In genomic region chr2:29826318-29826925, GRCm38 (mm10) we compare ENCODE assay signal across 8 mouse cellular contexts. TPM values are rescaled to one million over a fixed set of nuclear protein-coding genes. Genes with fewer than 3 reads are reported as not detected.
A peak's percentile ranks its signal among the peaks of the same experiment; 100 is the strongest.
DNase-seq lines count a peak whose midpoint lies in the region; ATAC-seq and TF ChIP-seq lines count a peak whose summit lies in the region.

No protein-coding gene starts in this region.

- no peaks in the 10 kb centered on the region for H3K9me3 ChIP-seq in lung, embryonic 15.5 days
- H3K9me3 ChIP-seq in embryonic facial prominence, embryonic 15.5 days (replicated peaks): no peaks in the 10 kb centered on the region
- no peaks in the 10 kb centered on the region for H3K9me3 ChIP-seq in limb, embryonic 12.5 days

- no peaks in the 10 kb centered on the region for H3K27me3 ChIP-seq in lung, embryonic 15.5 days
- no peaks in the 10 kb centered on the region for H3K27me3 ChIP-seq in embryonic facial prominence, embryonic 15.5 days
- H3K27me3 ChIP-seq in limb, embryonic 12.5 days: no peaks in the 10 kb centered on the region

- no peak for TF ChIP-seq POLR2A in olfactory bulb, adult 2 months (IDR thresholded peaks at IDR 0.05; ENCODE audit: insufficient read depth, low read depth, low read length)

- peak overlapping the region; percentile 94 for H3K27ac ChIP-seq in lung, embryonic 15.5 days
- H3K27ac ChIP-seq in embryonic facial prominence, embryonic 15.5 days (replicated peaks): peak overlapping the region; percentile 98
- H3K27ac ChIP-seq in limb, embryonic 12.5 days: peak overlapping the region; percentile 92
- peak overlapping the region; percentile 93 for H3K27ac ChIP-seq in olfactory bulb, adult 2 months (ENCODE audit: insufficient read depth, low read depth, low read length)

- peaks cover 17% of the 10 kb centered on the region for H3K4me1 ChIP-seq in lung, embryonic 15.5 days
- H3K4me1 ChIP-seq in embryonic facial prominence, embryonic 15.5 days: peaks cover 14% of the 10 kb centered on the region
- H3K4me1 ChIP-seq in limb, embryonic 12.5 days (replicated peaks): peaks cover 16% of the 10 kb centered on the region
- no peaks in the 10 kb centered on the region for H3K4me1 ChIP-seq in olfactory bulb, adult 2 months (ENCODE audit: control insufficient read depth, insufficient read depth, low read length)

- peak overlapping the region; percentile 98 for H3K4me3 ChIP-seq in lung, embryonic 15.5 days
- peak overlapping the region; percentile 99 for H3K4me3 ChIP-seq in embryonic facial prominence, embryonic 15.5 days (replicated peaks)
- H3K4me3 ChIP-seq in limb, embryonic 12.5 days (replicated peaks): peak overlapping the region; percentile 92
- peak overlapping the region; percentile 55 for H3K4me3 ChIP-seq in olfactory bulb, adult 2 months (ENCODE audit: insufficient read depth, low read depth, low read length)

- TF ChIP-seq CTCF in olfactory bulb, adult 2 months (IDR thresholded peaks at IDR 0.05; ENCODE audit: insufficient read depth, low read depth, low read length): no peak

- H3K9ac ChIP-seq in lung, embryonic 15.5 days: peak overlapping the region; percentile 66
- peak overlapping the region; percentile 71 for H3K9ac ChIP-seq in embryonic facial prominence, embryonic 15.5 days
- peak overlapping the region; percentile 74 for H3K9ac ChIP-seq in limb, embryonic 12.5 days (replicated peaks)

- peak overlapping the region; percentile 57 for H3K4me2 ChIP-seq in lung, embryonic 15.5 days
- H3K4me2 ChIP-seq in embryonic facial prominence, embryonic 15.5 days (replicated peaks): peak overlapping the region; percentile 60
- H3K4me2 ChIP-seq in limb, embryonic 12.5 days: peak overlapping the region; percentile 72

- 6% methylated on average over 11 of the region's 11 CpGs for WGBS in lung, embryonic 15.5 days
- WGBS in embryonic facial prominence, embryonic 15.5 days: 10% methylated on average over 11 of the region's 11 CpGs
- WGBS in limb, embryonic 12.5 days: 11% methylated on average over 11 of the region's 11 CpGs
- 6% methylated on average over 11 of the region's 11 CpGs for WGBS in olfactory bulb, adult 2 months

- ATAC-seq in lung, embryonic 15.5 days (ENCODE audit: borderline replicate concordance, extremely low read depth, low FRiP score, low TSS enrichment): no peak
- ATAC-seq in embryonic facial prominence, embryonic 15.5 days (ENCODE audit: insufficient number of reproducible peaks, low FRiP score, low TSS enrichment, low read depth): no peak
- ATAC-seq in limb, embryonic 12.5 days (ENCODE audit: insufficient number of reproducible peaks, insufficient read depth, low FRiP score, low TSS enrichment, low read depth): no peak

- no peak for DNase-seq in lung, postnatal 10 days
- DNase-seq in adrenal gland, postnatal 14 days: no peak
- DNase-seq in kidney, adult 9 months: no peak
- DNase-seq in ovary, postnatal 10 days (ENCODE audit: low spot score): no peak

- H3K36me3 ChIP-seq in lung, embryonic 15.5 days: no peaks in the 10 kb centered on the region
- H3K36me3 ChIP-seq in embryonic facial prominence, embryonic 15.5 days: no peaks in the 10 kb centered on the region; the same call in 1 of the 2 replicates
- peaks cover 3% of the 10 kb centered on the region; the same call in 1 of the 2 replicates for H3K36me3 ChIP-seq in limb, embryonic 12.5 days

RNA-seq across cellular contexts. Expression of gene Urm1, which starts 6.5 kb away (rescaled TPM):
- polyA plus RNA-seq in lung, embryonic 15.5 days (2015; fragmentation: Nextera tagmentation; extraction: Ambion mirVana): 22.0 and 27.2 TPM in 2 replicates
- 22.9 and 24.1 TPM in 2 replicates for polyA plus RNA-seq in embryonic facial prominence, embryonic 15.5 days (2015; fragmentation: Nextera tagmentation; extraction: Ambion mirVana)
- 21.1 and 22.0 TPM in 2 replicates for polyA plus RNA-seq in limb, embryonic 12.5 days (2016; fragmentation: Nextera tagmentation; extraction: Ambion mirVana)
- polyA plus RNA-seq in olfactory bulb, adult 2 months (2012; ENCODE audit: insufficient read depth, insufficient read length, low replicate concordance, missing spikeins): not detected in 2 replicates
- 33.8 and 34.3 TPM in 2 replicates for total RNA-seq in adrenal gland, postnatal 14 days (2021)

RNA-seq across cellular contexts. Expression of gene Slc27a4, which starts 24.0 kb away (rescaled TPM):
- 14.9 and 15.4 TPM in 2 replicates for polyA plus RNA-seq in lung, embryonic 15.5 days (2015; fragmentation: Nextera tagmentation; extraction: Ambion mirVana)
- polyA plus RNA-seq in embryonic facial prominence, embryonic 15.5 days (2015; fragmentation: Nextera tagmentation; extraction: Ambion mirVana): 20.2 and 20.7 TPM in 2 replicates
- 15.4 and 15.7 TPM in 2 replicates for polyA plus RNA-seq in limb, embryonic 12.5 days (2016; fragmentation: Nextera tagmentation; extraction: Ambion mirVana)
- polyA plus RNA-seq in olfactory bulb, adult 2 months (2012; ENCODE audit: insufficient read depth, insufficient read length, low replicate concordance, missing spikeins): not detected in 2 replicates
- total RNA-seq in adrenal gland, postnatal 14 days (2021): 30.5 and 32.5 TPM in 2 replicates

RNA-seq across cellular contexts. Expression of gene Trub2, which starts 38.1 kb away (rescaled TPM):
- 38.0 and 38.4 TPM in 2 replicates for polyA plus RNA-seq in lung, embryonic 15.5 days (2015; fragmentation: Nextera tagmentation; extraction: Ambion mirVana)
- polyA plus RNA-seq in embryonic facial prominence, embryonic 15.5 days (2015; fragmentation: Nextera tagmentation; extraction: Ambion mirVana): 35.1 and 38.8 TPM in 2 replicates
- polyA plus RNA-seq in limb, embryonic 12.5 days (2016; fragmentation: Nextera tagmentation; extraction: Ambion mirVana): 52.2 and 57.5 TPM in 2 replicates
- polyA plus RNA-seq in olfactory bulb, adult 2 months (2012; ENCODE audit: insufficient read depth, insufficient read length, low replicate concordance, missing spikeins): not detected in 2 replicates
- total RNA-seq in adrenal gland, postnatal 14 days (2021): 33.6 and 39.4 TPM in 2 replicates

RNA-seq across cellular contexts. Expression of gene Coq4, which starts 39.1 kb away (rescaled TPM):
- 28.3 and 30.3 TPM in 2 replicates for polyA plus RNA-seq in lung, embryonic 15.5 days (2015; fragmentation: Nextera tagmentation; extraction: Ambion mirVana)
- polyA plus RNA-seq in embryonic facial prominence, embryonic 15.5 days (2015; fragmentation: Nextera tagmentation; extraction: Ambion mirVana): 28.7 and 37.0 TPM in 2 replicates
- 32.3 and 34.7 TPM in 2 replicates for polyA plus RNA-seq in limb, embryonic 12.5 days (2016; fragmentation: Nextera tagmentation; extraction: Ambion mirVana)
- not detected in 2 replicates for polyA plus RNA-seq in olfactory bulb, adult 2 months (2012; ENCODE audit: insufficient read depth, insufficient read length, low replicate concordance, missing spikeins)
- 19.0 and 23.2 TPM in 2 replicates for total RNA-seq in adrenal gland, postnatal 14 days (2021)

RNA-seq across cellular contexts. Expression of gene Cercam, which starts 42.5 kb away (rescaled TPM):
- polyA plus RNA-seq in lung, embryonic 15.5 days (2015; fragmentation: Nextera tagmentation; extraction: Ambion mirVana): 12.2 and 12.9 TPM in 2 replicates
- 50.1 and 57.3 TPM in 2 replicates for polyA plus RNA-seq in embryonic facial prominence, embryonic 15.5 days (2015; fragmentation: Nextera tagmentation; extraction: Ambion mirVana)
- 15.1 and 18.3 TPM in 2 replicates for polyA plus RNA-seq in limb, embryonic 12.5 days (2016; fragmentation: Nextera tagmentation; extraction: Ambion mirVana)
- polyA plus RNA-seq in olfactory bulb, adult 2 months (2012; ENCODE audit: insufficient read depth, insufficient read length, low replicate concordance, missing spikeins): not detected in 2 replicates
- 10.8 and 12.4 TPM in 2 replicates for total RNA-seq in adrenal gland, postnatal 14 days (2021)

Comparison
In these comparisons a context has a peak if more than half of its experiments do, and no peak if none do; other contexts are left out.
1. RNA of gene Urm1, which starts 6.5 kb away (polyA plus RNA-seq): 22.0 to 27.2 TPM in lung, embryonic 15.5 days, 22.9 to 24.1 TPM in embryonic facial prominence, embryonic 15.5 days and 21.1 to 22.0 TPM in limb, embryonic 12.5 days; not detected in olfactory bulb, adult 2 months; every median in the first group is over 10 times any median in the second.
2. Peak in every context shown above with its lines, with median percentiles within 50 percentile points of each other: H3K27ac ChIP-seq, H3K4me2 ChIP-seq, H3K4me3 ChIP-seq and H3K9ac ChIP-seq.